Mouse (Mus musculus) hematopoietic stem cell, adult 5-6 weeks (primary cell): ENCODE data around the gene Hist2h2aa1. TPM values are rescaled to one million over a fixed set of nuclear protein-coding genes. Genes with fewer than 3 reads are reported as not detected.
"Not testable (repeated sequence)": the region's sequence is repeated elsewhere in the genome, so short reads cannot be mapped to it uniquely, and the experiment has no call there.

Experiments used
- ATAC-seq, 2 experiments: fragments of 125-278 bp in 1 of 2; replicated peaks in 1 of 2; 2 replicates each; pipeline ENCODE4 v1.8.0; 2016 to 2017; ENCODE audit warnings: inconsistent platforms in 2 of 2, mild to moderate bottlenecking in 2 of 2, moderate number of reproducible peaks in 2 of 2, low read depth in 1 of 2, moderate TSS enrichment in 1 of 2; ENCODE audit not compliant: low FRiP score in 2 of 2, poor library complexity in 2 of 2, severe bottlenecking in 2 of 2, insufficient read depth in 1 of 2, low TSS enrichment in 1 of 2
- total RNA-seq: library from RNA; stranded (forward); fragments of 172-1452, 232-1000 nt; gene quantifications from 2 replicates; pipeline ENCODE4 v1.2.3, GENCODE M21; 2017

The Hist2h2aa1 gene
- total RNA-seq, 1 experiment from 2014 or later: 3,576 TPM

- ATAC-seq: no peak
These were observed 19.2 kb downstream of the Hist2h2aa1 start for GRCm38 (mm10) chr3:96264404-96264949.

DNA sequence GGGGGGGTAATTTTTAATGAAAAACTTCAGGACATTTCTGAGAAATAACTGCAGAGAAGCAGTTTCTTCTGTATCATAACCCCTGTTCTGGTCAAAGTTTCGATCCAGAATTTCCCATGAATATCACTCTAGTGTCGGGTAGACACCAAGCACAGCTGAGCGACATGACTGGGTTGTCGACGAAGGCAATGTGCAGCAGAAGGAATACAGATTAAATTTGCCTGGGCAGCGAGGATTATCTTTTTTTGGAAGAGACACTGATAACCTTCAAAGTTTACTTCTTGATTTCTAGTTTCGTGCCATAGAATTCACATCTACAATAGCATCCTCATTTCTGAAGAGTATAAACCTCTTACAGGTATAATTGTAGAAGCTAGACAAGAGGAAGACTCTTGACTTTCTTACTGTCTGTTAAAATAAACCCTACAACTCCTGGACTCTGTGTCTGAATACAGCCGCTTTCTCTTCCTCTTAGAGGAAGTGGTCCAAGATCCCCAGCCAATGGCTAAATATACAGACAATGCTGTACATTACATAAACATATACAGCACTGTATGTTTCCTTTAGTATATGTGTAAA lies 20.9 kb downstream of the Hist2h2aa1 start:
- ATAC-seq: no peak

- ATAC-seq: no peak
These were observed 22.2 kb downstream of the Hist2h2aa1 start for GRCm38 (mm10) chr3:96267541-96267940.

DNA sequence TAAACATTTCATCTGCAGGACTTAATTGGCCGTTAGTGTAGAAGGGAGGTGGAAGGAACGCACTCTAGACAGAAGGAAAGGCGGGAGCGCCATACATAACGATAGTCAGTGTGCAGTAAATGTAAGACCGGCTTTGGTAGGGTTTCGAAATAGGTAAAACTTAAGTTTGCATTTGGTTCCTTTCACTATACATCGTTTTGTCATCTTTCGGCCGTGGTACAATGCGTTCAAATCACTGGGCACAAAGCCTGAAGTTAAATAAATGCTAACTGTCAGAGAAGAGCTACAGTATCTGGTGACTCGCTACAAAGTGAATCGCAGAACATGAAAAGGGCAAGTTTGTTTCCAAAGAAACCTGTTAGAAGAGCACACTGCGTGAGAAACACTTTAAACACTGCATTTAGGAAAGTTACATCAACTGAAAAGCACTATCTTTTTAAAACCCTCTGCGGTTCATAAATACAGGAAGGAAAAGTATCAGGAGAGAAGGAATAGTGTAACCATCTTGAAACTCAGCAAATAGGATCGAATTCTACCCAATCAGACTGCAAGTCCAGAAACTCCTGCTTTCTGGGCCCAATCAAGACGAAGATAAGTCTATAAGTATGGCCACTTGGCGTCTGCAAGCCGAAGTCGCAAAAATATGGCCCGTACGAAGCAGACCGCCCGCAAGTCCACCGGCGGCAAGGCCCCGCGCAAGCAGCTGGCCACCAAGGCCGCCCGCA lies 22.9 kb downstream of the Hist2h2aa1 start, which contains the start of gene Hist2h3b:
Gene Hist2h3b, plus strand, starts transcription at position 604 of the 725 bp plus-strand sequence.
- peak; percentile 44 to 47; a peak in 3 of 4 replicates for ATAC-seq

DNA sequence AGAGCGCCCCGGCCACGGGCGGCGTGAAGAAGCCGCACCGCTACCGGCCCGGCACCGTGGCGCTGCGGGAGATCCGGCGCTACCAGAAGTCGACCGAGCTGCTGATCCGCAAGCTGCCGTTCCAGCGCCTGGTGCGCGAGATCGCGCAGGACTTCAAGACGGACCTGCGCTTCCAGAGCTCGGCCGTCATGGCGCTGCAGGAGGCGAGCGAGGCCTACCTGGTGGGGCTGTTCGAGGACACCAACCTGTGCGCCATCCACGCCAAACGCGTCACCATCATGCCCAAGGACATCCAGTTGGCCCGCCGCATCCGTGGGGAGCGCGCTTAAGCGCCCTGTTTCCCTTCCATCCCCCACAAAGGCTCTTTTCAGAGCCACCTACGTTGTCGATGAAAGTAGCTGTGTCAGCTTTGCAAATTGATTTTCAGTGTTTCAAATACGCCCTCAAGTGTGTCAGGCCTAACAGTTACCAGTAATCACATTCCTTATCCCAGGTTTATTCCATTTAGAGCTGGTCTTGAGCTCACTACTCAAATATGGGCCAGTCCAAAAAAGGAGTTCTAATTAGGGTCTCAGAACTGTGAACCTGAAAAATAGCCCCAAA lies 23.6 kb downstream of the Hist2h2aa1 start:
- ATAC-seq: peak in 1 of 2 experiments; percentile 15; a peak in 1 of 4 replicates

GRCm38 (mm10) chr3:96269511-96270474 lies 24.5 kb downstream of the Hist2h2aa1 start, which contains the start of gene Hist2h2bb:
Hist2h2bb (plus strand) TSS chr3:96269752.
- peak; percentile 91 to 93 for ATAC-seq

DNA sequence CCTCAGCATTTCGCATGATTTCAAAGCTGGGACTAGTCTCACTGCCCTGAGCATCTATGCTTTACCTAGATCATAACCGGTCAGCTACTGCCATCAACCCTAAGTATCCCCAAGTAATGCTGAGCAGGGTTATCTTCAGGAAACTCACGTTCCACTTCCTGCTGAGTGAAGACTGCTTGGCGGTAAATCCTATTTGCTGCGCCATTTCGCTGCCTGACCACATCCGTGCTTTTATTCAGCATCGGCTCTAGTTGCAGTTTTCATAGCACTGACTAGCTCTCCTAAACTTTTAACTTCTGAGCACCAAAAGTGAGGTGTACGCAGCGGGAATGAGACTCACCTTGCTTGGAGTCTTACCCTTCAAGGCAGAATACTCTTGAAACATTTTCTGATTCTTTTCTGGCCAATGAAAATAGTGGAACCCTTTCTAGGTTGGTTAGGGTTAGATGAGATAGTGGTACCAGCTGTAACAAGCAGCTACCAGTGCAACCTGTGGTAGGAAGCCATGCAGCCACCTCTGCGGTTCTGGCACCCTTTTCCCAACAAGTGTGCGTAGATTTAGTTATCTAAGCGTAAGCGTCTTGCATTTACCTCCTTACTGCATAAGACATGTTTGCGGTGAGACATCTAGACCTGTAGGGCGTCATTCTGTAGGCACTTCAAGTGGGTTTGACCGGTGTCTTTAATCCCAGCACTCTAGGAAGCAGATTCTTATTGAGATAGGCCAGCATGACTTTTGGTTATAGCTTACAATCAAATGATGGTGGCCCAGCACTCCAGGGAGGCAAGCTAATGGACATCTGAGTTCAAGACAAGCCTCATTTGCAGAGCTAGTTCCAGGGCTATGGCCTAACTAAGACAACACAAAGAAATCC lies 28.5 kb downstream of the Hist2h2aa1 start:
- peak in 1 of 2 experiments; percentile 15; a peak in 1 of 4 replicates for ATAC-seq

DNA sequence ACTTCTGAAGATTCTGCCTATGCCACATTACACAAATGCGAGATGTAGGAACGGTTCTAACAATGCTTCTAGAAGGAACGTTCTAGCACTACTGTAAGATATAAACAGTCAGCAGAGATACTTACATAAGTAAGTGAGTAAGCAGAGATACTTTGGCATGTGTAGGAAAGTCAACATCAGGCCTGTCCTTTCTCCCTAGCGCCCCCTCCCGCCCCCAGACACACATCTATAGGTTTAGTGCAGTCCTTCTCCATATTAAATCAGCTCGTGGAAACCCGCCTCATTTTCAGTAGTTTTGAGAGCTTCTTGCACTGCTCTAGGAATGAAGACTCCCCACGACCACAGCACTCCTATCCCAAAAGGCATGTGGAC lies 32.1 kb downstream of the Hist2h2aa1 start:
- peak; percentile 26 to 47; a peak in 2 of 4 replicates for ATAC-seq

- ATAC-seq: peak; percentile 90 to 93
These were observed 32.7 kb downstream of the Hist2h2aa1 start for GRCm38 (mm10) chr3:96277800-96278624.

DNA sequence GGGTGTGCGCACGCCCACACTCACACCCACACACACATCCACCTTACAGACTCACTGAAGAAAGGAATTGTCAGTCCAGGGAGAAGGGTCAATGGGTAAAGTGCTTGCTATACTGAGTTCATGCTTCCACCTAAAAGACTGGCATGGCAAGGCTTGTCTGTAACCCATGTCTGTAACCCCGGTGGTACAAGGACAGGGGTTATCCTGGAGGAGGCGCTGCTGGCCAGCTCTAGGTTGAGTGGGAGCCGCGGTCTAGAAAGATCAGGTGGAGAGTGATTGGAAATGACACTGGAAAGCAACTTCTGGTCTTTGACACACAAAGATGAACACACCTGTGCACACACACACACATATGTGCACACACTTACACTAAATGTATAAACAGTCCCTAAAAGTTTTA lies 35.4 kb downstream of the Hist2h2aa1 start:
- no peak for ATAC-seq

- 0 out of 4 replicates have a peak, but pooled peaks of 1 of the 2 experiments have one; percentile 12 for ATAC-seq
These were observed 39.2 kb downstream of the Hist2h2aa1 start for GRCm38 (mm10) chr3:96284457-96284856.

- ATAC-seq: not testable (repeated sequence)
These were observed 42.0 kb downstream of the Hist2h2aa1 start for GRCm38 (mm10) chr3:96287334-96287733.

- no peak for ATAC-seq
These were observed 43.9 kb downstream of the Hist2h2aa1 start for GRCm38 (mm10) chr3:96289201-96289600.

- ATAC-seq: not testable (repeated sequence)
These were observed 45.4 kb downstream of the Hist2h2aa1 start for GRCm38 (mm10) chr3:96290727-96291126.

- ATAC-seq: no peak
These were observed 47.3 kb downstream of the Hist2h2aa1 start for GRCm38 (mm10) chr3:96292641-96293040.
